Mouse (Mus musculus) lung, adult 2 months (tissue): ENCODE data around the gene Sohlh2. TPM values are rescaled to one million over a fixed set of nuclear protein-coding genes. Genes with fewer than 3 reads are reported as not detected.
"Not testable (repeated sequence)": the region's sequence is repeated elsewhere in the genome, so short reads cannot be mapped to it uniquely, and the experiment has no call there.

Source experiments
- DNase-seq: peaks from one replicate; pipeline ENCODE4 v3.0.0; 2022
- H3K4me1 ChIP-seq: fragments of 200-500 bp; 2 replicates; pipeline ENCODE4 v1.6.1; 2011; ENCODE audit warnings: low read length; ENCODE audit not compliant: control insufficient read depth, insufficient read depth
- H3K4me3 ChIP-seq: fragments of 200-500 bp; replicated peaks from 2 replicates; pipeline ENCODE3; 2011; ENCODE audit warnings: low read depth, mild to moderate bottlenecking, control low read depth, low read length; ENCODE audit errors: extremely low read depth
- CTCF ChIP-seq: fragments of 200-500 bp; IDR thresholded peaks from 2 replicates; pipeline ENCODE4 v1.5.1; 2011; ENCODE audit warnings: mild to moderate bottlenecking, low read length, control low read depth; ENCODE audit not compliant: insufficient read depth
- POLR2A ChIP-seq: fragments of 200-500 bp; IDR thresholded peaks from 2 replicates; pipeline ENCODE4 v1.6.1; 2011; ENCODE audit warnings: low read depth, mild to moderate bottlenecking, control low read depth, low read length, borderline replicate concordance; ENCODE audit errors: extremely low read depth
- WGBS: fragments of 180-500 bp; shearing (Covaris S2); methylation state at CpG from one replicate; pipeline ENCODE4 v1.1.7; 2018; 5-methylcytosine and 5-hydroxymethylcytosine counted together
- polyA plus RNA-seq: library from polyadenylated mRNA; depleted of rRNA; stranded (reverse); fragments of >200 nt; gene quantifications from 2 replicates; pipeline ENCODE4 v1.2.3, GENCODE M21; 2012

The Sohlh2 gene
- polyA plus RNA-seq, 1 experiment, result not detected

DNA sequence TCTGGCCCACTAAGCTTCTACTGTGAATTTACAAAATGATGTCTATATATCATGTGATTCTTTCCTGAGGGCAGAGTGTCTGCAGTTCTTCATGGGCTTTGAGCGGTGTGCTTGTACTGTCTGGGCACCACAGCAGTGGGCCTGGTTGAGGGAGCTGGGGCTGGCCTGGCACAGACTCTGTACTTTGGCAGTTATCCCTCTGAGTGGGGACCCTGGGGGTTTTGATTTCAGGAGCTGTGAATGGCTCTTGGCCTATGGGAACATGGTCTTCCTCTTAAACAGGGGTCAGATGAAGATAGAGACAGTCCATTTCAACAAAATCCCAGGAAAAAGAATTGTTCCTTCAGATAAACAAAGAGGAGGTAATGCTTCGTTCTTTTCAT is 14.5 kb downstream of the Sohlh2 start:
- 69% methylated on average over 2 of the region's 2 CpGs for WGBS
- H3K4me3 ChIP-seq, result no peak overlapping the region
- no peak for TF ChIP-seq POLR2A
- TF ChIP-seq CTCF, result no peak
- H3K4me1 ChIP-seq, result no peaks in the 10 kb centered on the region
- DNase-seq, result no peak

DNA sequence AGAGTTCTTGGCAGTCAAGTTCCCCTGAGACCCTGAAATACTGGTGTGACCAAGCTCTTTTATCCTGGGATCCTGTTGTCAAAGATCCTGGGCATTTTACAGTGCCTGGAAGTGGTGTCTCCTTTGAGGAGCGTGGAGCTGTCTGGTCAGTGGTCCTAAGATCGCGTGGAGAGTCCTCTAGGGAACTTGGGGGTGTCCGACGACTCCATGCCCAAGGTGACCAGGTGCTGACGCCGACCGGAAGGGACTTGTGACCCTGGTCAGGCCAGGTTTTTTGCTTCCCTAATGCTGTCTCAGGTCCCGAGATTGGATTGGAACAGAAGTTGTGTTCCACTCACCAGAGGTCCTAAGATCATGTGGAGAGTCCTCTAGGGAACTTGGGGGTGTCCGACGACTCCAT is 21.8 kb downstream of the Sohlh2 start:
- H3K4me3 ChIP-seq, H3K4me1 ChIP-seq, DNase-seq: not testable (repeated sequence)
- WGBS, result 90% methylated on average over 11 of the region's 11 CpGs

DNA sequence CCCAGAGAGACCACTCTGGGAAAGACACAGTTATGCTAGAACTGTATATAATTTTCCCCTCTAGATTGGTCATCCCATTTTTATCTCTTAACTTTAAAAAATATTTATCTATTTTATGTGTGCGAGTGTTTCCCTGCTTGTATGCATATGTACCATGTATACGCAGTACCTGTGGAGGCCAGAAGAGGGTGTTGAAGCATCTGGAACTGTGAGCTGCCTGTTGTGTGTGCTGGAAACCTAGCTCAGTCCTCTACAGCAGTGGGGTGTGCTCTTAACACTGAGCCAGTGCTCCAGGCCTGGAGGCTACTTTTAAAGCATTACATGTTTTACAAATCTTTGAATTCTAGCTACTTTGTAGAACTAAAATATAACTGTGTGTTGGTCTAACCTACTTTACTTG is 24.6 kb downstream of the Sohlh2 start:
- DNase-seq, result no peak
- 100% methylated on average over 2 of the region's 2 CpGs for WGBS
- Histone ChIP-seq H3K4me1 (no peaks in the 10 kb centered on the region), H3K4me3 (no peak overlapping the region)
- TF ChIP-seq CTCF (no peak), POLR2A (no peak)

DNA sequence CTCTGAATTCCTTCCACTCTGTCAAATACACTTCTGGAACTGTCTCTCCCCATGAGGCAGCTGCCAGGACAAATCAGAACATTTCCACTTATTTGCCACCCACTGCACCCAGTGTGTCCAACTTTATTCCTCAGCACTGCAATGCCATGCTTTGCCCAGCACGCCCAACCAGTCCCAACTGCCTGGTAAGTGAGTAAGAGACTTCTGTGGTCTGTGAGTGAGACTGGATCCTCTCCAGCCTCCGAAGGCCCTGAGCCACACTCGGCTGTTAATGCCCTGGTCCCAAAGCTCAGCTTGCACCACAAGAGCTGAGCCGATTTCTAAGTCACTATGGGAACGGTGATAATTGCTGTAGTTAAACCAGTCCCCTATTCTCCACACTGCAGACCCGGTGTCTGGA is 25.8 kb downstream of the Sohlh2 start:
- Histone ChIP-seq H3K4me1 (no peaks in the 10 kb centered on the region), H3K4me3 (no peak overlapping the region)
- WGBS, result 60% methylated on average over 6 of the region's 6 CpGs
- DNase-seq, result no peak
- no peak for TF ChIP-seq POLR2A
- TF ChIP-seq CTCF, result no peak

- Histone ChIP-seq H3K4me3 (no peak overlapping the region), H3K4me1 (no peaks in the 10 kb centered on the region)
- TF ChIP-seq CTCF, result no peak
- no peak for TF ChIP-seq POLR2A
- DNase-seq, result no peak
- 20% methylated on average over 2 of the region's 2 CpGs for WGBS
Observed at GRCm38 (mm10) chr3:55212254-55212653, 30.4 kb downstream of the Sohlh2 start.

DNA sequence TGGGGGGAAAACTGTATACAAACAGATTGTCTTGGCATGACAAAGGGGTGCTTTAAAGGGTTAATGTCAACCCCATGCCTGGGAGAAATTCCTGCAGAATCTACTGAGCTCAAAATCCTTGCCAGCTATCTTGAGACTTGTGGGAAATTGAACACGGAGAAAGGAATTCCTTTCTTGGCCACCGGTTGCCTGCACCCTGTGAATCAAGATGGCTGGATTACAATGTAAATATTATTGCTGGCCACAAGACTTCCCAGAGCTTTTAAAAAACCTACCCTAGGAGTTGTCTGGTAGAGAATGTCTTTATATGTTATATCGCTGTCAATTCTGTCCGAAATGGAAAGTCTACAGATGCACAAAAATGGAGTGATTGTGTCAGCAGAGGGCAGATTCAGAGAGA is 32.0 kb downstream of the Sohlh2 start:
- no peak for DNase-seq
- H3K4me3 ChIP-seq, result no peak overlapping the region
- 44% methylated on average over 4 of the region's 4 CpGs for WGBS
- TF ChIP-seq POLR2A, result no peak
- TF ChIP-seq CTCF, result no peak
- H3K4me1 ChIP-seq, result no peaks in the 10 kb centered on the region

DNA sequence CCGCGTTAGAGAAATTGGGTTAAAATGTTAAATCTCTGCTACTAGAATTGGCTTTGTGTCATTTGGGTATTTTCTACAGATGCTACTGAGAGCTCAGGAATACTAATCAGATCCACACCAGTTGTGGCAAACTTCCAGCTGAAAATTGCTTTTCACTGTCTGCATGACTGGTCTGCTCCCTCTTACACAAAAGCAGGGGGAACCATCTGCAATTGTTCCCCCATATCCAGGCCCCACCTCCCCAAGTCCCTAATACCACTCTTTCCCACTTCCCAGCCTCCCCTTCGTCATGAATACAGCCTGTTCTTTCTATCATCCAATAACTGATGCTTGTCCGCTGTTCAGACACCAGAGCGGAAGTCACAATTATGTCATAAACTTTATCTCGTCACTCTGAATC is 32.6 kb downstream of the Sohlh2 start:
- H3K4me1 ChIP-seq, result no peaks in the 10 kb centered on the region
- DNase-seq, result no peak
- no peak for TF ChIP-seq CTCF
- TF ChIP-seq POLR2A, result no peak
- H3K4me3 ChIP-seq, result no peak overlapping the region
- 82% methylated on average over 6 of the region's 6 CpGs for WGBS

DNA sequence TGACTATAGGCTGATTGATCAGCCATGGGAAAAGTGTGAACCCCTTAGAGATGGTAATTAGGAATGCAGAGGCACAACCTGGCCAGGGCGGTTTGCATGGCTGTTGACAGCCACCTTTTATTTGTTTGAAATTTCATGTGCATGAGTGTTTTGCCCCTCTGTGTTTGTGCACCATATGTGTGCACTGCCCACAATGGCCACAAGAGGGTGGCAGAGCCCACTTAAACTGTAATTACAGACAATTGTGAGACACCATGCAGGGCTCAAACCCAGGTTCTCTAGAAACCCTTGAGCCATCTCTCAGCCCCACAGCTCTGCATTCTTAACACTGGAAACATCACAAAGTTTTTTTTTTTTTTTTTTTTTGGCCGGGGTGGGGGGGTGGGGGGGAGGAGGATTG is 40.7 kb downstream of the Sohlh2 start:
- WGBS, result 85% methylated on average over 2 of the region's 2 CpGs

DNA sequence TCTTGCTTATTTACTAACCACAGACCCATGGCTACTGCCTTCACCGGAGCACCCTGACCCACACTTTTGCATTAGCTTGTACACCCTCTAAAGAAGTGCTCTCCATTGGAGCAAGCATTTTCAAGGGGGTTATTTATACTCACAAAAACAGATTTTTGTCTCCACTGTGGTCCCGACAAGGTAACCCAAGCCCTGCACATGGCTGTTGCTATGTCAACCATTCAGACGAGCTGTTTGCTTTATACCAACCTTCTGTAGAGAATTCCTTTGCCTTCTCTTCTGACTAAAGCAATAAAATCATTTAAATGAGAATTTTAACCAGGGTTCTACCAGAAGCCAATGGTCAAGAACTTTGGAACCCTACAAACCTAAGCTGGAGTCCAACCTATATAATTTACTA is 42.0 kb downstream of the Sohlh2 start:
- Histone ChIP-seq H3K4me1 (no peaks in the 10 kb centered on the region), H3K4me3 (no peak overlapping the region)
- no peak for TF ChIP-seq CTCF
- TF ChIP-seq POLR2A, result no peak
- DNase-seq, result no peak
- WGBS, result 65% methylated on average over 3 of the region's 3 CpGs

More for the DNA sequence above, 40.7 kb downstream of the Sohlh2 start:
- no peak for TF ChIP-seq CTCF
- TF ChIP-seq POLR2A, result no peak
- Histone ChIP-seq H3K4me3 (no peak overlapping the region), H3K4me1 (no peaks in the 10 kb centered on the region)
- no peak for DNase-seq

DNA sequence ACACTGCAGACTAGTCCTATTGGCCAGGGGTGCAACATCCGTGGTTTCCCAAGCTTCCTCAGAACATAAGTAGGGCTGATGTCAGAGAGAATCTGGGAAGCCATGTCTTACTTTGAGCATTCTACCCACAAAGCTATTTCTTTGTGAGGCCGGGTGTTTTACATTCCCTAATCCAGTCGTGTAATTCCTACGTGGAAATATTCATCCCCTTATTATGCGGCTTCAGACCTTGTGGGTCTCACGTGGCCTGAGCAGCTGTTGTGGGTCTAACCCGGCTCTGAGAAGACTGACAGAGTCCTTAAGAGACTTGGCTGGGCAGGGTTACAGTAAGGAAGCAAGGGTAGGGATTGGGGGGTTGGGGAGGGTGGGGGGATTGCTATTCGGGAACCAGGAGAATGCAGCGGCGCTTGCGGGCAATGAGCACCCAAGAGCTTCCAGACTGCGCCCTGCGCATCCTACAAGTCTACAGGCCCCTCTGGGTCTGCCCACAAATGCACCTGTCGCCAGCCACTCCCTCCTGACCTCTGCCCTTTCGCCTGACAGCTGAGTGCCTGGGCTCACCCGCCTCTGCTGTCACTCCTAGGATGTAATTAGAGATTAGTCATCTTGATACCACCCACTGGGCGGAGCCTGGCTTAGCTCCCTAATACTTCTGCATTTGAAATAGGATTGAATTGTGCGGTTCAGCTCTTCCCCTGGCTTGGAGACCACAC is 44.8 kb downstream of the Sohlh2 start:
- H3K4me1 ChIP-seq, result no peaks in the 10 kb centered on the region
- DNase-seq, result no peak
- WGBS, result 36% methylated on average over 18 of the region's 18 CpGs
- no peak overlapping the region for H3K4me3 ChIP-seq
- TF ChIP-seq CTCF, result no peak
- no peak for TF ChIP-seq POLR2A
